Mouse (Mus musculus): ENCODE results near the gene Fbxl2.

- no peak for TF ChIP-seq ZNF384 (IDR thresholded peaks at IDR 0.05; ENCODE audit: low read depth, low read length)
- no peak for TF ChIP-seq MAFK (IDR thresholded peaks at IDR 0.05; ENCODE audit: insufficient read depth, low read depth, low read length)
- TF ChIP-seq CHD2 (IDR thresholded peaks at IDR 0.05; ENCODE audit: low read depth, low read length), result no peak
- TF ChIP-seq ZC3H11A (IDR thresholded peaks at IDR 0.05; ENCODE audit: borderline replicate concordance, low read depth, low read length), result no peak
Observed at GRCm38 (mm10) chr9:114052031-114052430, 6.0 kb upstream of the Fbxl2 start.

Measured in ES-E14 (cell line).